Mouse (Mus musculus) stomach, postnatal 0 days (tissue): ENCODE data around the gene Cntnap2.

Source experiments
- CTCF ChIP-seq: IDR thresholded peaks from 2 replicates; pipeline ENCODE4 v1.5.1; 2016; ENCODE audit warnings: antibody characterized with exemption, low read depth, mild to moderate bottlenecking, moderate library complexity
- EP300 ChIP-seq: optimal IDR thresholded peaks from 2 replicates; pipeline ENCODE3; 2016; ENCODE audit warnings: antibody characterized with exemption

- no peak for TF ChIP-seq CTCF
- TF ChIP-seq EP300: no peak
Measured at GRCm38 (mm10) chr6:46022515-46023143, 963.5 kb downstream of the Cntnap2 start.
